8 mouse cellular contexts compared by ENCODE assay signal in the genomic region with DNA sequence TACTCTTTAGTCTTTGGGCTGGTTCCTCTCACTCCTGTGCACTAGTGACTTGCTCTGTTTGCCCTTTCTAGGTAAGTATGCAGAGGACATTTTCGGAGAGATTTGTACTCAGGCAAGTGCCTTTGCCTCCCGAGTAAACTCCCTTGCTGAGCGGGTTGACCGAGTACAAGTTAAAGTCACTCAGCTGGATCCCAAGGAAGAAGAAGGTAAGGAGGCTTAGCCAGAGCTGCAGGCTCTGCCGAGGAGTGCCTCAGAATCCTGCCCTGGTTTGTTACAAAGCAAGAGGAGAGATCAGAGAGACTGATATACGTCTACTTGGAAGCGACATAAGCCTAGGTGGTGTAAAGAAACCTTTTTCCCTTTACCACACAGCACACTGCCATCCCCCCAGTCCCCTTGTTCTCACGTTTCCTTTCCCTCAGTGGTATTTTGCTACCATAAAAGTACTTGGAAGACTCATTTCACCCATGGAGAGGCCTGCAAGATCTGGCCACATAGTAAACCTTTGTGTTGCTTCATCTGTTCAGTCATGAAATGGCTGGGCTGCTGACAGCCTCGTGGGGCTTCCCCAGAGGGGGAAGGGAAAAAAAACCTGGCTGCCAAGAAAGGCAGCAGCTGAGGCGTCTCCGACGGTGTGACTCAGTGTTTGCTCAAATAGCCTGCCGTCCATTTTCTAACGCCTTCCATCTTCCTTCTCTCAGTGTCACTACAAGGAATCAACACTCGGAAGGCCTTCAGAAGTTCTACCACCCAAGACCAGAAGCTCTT. TPM values are rescaled to one million over a fixed set of nuclear protein-coding genes. Genes with fewer than 3 reads are reported as not detected.
A peak's percentile ranks its signal among the peaks of the same experiment; 100 is the strongest.
DNase-seq lines count a peak whose midpoint lies in the region; ATAC-seq and TF ChIP-seq lines count a peak whose summit lies in the region.

No protein-coding gene starts in this region.

- 44% methylated on average over 15 of the region's 15 CpGs for WGBS in forebrain, postnatal 0 days
- WGBS in hindbrain, embryonic 11.5 days, result 56% methylated on average over 15 of the region's 15 CpGs
- 67% methylated on average over 15 of the region's 15 CpGs for WGBS in liver, embryonic 15.5 days (ENCODE audit: insufficient replicate concordance)

- H3K4me3 ChIP-seq in E14TG2a.4 (replicated peaks; ENCODE audit: low read length), result 0 out of 2 replicates have a peak overlapping the region, but pooled peaks have one; percentile 21
- H3K4me3 ChIP-seq in forebrain, postnatal 0 days (ENCODE audit: low read depth, low read length), result no peak overlapping the region
- H3K4me3 ChIP-seq in hindbrain, embryonic 11.5 days (ENCODE audit: low read depth, low read length), result no peak overlapping the region
- H3K4me3 ChIP-seq in liver, embryonic 15.5 days (replicated peaks), result no peak overlapping the region

- no peaks in the 10 kb centered on the region for H3K9me3 ChIP-seq in E14TG2a.4 (ENCODE audit: low read length)
- no peaks in the 10 kb centered on the region for H3K9me3 ChIP-seq in forebrain, postnatal 0 days (ENCODE audit: low read length)
- H3K9me3 ChIP-seq in hindbrain, embryonic 11.5 days (ENCODE audit: control insufficient read depth, low read length), result no peaks in the 10 kb centered on the region
- H3K9me3 ChIP-seq in liver, embryonic 15.5 days (replicated peaks), result no peaks in the 10 kb centered on the region

- no peak for ATAC-seq in forebrain, postnatal 0 days
- no peak for ATAC-seq in hindbrain, embryonic 11.5 days (ENCODE audit: low FRiP score)
- ATAC-seq in liver, embryonic 15.5 days (ENCODE audit: insufficient read depth), result no peak; the same call in 1 of the 2 replicates

- DNase-seq in adrenal gland, postnatal 14 days, result peak; percentile 76
- DNase-seq in adrenal gland, adult 8-10 months, result no peak
- DNase-seq in forebrain, postnatal 0 days, result peak; percentile 59
- DNase-seq in hindbrain, embryonic 11.5 days (ENCODE audit: low spot score), result no peak
- peak; percentile 51 for DNase-seq in splenic B cell, adult 2 months (ENCODE audit: low read depth, low spot score)
- DNase-seq in layer of hippocampus, postnatal 36 days, result no peak

- peak overlapping the region; percentile 55 for H3K27ac ChIP-seq in forebrain, postnatal 0 days (ENCODE audit: low read depth, low read length)
- 0 out of 2 replicates have a peak overlapping the region, but pooled peaks have one; percentile 9 for H3K27ac ChIP-seq in hindbrain, embryonic 11.5 days (ENCODE audit: low read depth, low read length)
- peak overlapping the region; percentile 56 for H3K27ac ChIP-seq in liver, embryonic 15.5 days (replicated peaks)

- no peaks in the 10 kb centered on the region for H3K27me3 ChIP-seq in E14TG2a.4 (ENCODE audit: insufficient read depth, low read length)
- no peaks in the 10 kb centered on the region for H3K27me3 ChIP-seq in forebrain, postnatal 0 days (ENCODE audit: insufficient read depth, low read length)
- no peaks in the 10 kb centered on the region for H3K27me3 ChIP-seq in hindbrain, embryonic 11.5 days (ENCODE audit: control insufficient read depth, insufficient read depth, low read length)
- no peaks in the 10 kb centered on the region for H3K27me3 ChIP-seq in liver, embryonic 15.5 days
- H3K27me3 ChIP-seq in splenic B cell, adult 2 months (ENCODE audit: control insufficient read depth, insufficient read depth, low read length, poor library complexity, severe bottlenecking), result no peaks in the 10 kb centered on the region

- H3K4me2 ChIP-seq in forebrain, postnatal 0 days (ENCODE audit: low read depth), result no peak overlapping the region
- H3K4me2 ChIP-seq in hindbrain, embryonic 11.5 days (replicated peaks; ENCODE audit: low read depth, low read length), result no peak overlapping the region
- 0 out of 2 replicates have a peak overlapping the region, but pooled peaks have one; percentile 4 for H3K4me2 ChIP-seq in liver, embryonic 15.5 days

- peaks cover 90% of the 10 kb centered on the region for H3K4me1 ChIP-seq in E14TG2a.4 (replicated peaks; ENCODE audit: low read depth, low read length)
- no peaks in the 10 kb centered on the region for H3K4me1 ChIP-seq in forebrain, postnatal 0 days (ENCODE audit: insufficient read depth)
- no peaks in the 10 kb centered on the region for H3K4me1 ChIP-seq in hindbrain, embryonic 11.5 days (replicated peaks; ENCODE audit: control insufficient read depth, insufficient read depth, low read length)
- peaks cover 25% of the 10 kb centered on the region for H3K4me1 ChIP-seq in liver, embryonic 15.5 days (replicated peaks)

- H3K36me3 ChIP-seq in E14TG2a.4 (ENCODE audit: insufficient read depth, low read length), result peaks cover 90% of the 10 kb centered on the region
- H3K36me3 ChIP-seq in forebrain, postnatal 0 days (ENCODE audit: insufficient read depth), result peaks cover 28% of the 10 kb centered on the region
- H3K36me3 ChIP-seq in hindbrain, embryonic 11.5 days (ENCODE audit: control insufficient read depth, insufficient read depth, low read length), result no peaks in the 10 kb centered on the region
- H3K36me3 ChIP-seq in liver, embryonic 15.5 days (replicated peaks), result peaks cover 82% of the 10 kb centered on the region
- peaks cover 27% of the 10 kb centered on the region for H3K36me3 ChIP-seq in splenic B cell, adult 2 months (ENCODE audit: control insufficient read depth, insufficient read depth, low read length, poor library complexity, severe bottlenecking)

- TF ChIP-seq CTCF in E14TG2a.4 (conservative IDR thresholded peaks at IDR 0.05; ENCODE audit: low read length), result no peak
- no peak for TF ChIP-seq CTCF in forebrain, postnatal 0 days (IDR thresholded peaks at IDR 0.05; ENCODE audit: low read depth)

- 0 out of 2 replicates have a peak overlapping the region, but pooled peaks have one; percentile 10 for H3K9ac ChIP-seq in forebrain, postnatal 0 days
- no peak overlapping the region for H3K9ac ChIP-seq in hindbrain, embryonic 11.5 days (ENCODE audit: low read depth, low read length)
- H3K9ac ChIP-seq in liver, embryonic 15.5 days, result no peak overlapping the region

RNA-seq across cellular contexts. Expression of gene Cd164l2, which starts 26.8 kb away (rescaled TPM):
- 2.4 and 5.0 TPM in 2 replicates for total RNA-seq in adrenal gland, postnatal 14 days (2021)
- 1 to 10 TPM in 2 of 4 experiments, under 1 TPM in 2; 0.86 to 1.8 (median 1.4) TPM for total RNA-seq in adrenal gland, adult 8-10 months (2022)
- total RNA-seq in forebrain, postnatal 0 days (2014; rRNA removed), result 2.8 and 4.6 TPM in 2 replicates
- 4.2 and 6.1 TPM in 2 replicates for polyA plus RNA-seq in forebrain, postnatal 0 days (2015; fragmentation: Nextera tagmentation; extraction: Ambion mirVana)
- polyA plus RNA-seq in hindbrain, embryonic 11.5 days (2014; fragmentation: Nextera tagmentation; extraction: Ambion mirVana), result 0.91 and 0.93 TPM in 2 replicates
- polyA plus RNA-seq in liver, embryonic 15.5 days (2015; fragmentation: Nextera tagmentation; extraction: Ambion mirVana), result not detected in 2 replicates
- total RNA-seq in layer of hippocampus, postnatal 36 days (2021), result 1 to 10 TPM; 3.7 to 5.8 TPM

RNA-seq across cellular contexts. Expression of gene Gpr3, which starts 27.3 kb away (rescaled TPM):
- total RNA-seq in adrenal gland, postnatal 14 days (2021), result 0.19 TPM in 2 replicates
- total RNA-seq in adrenal gland, adult 8-10 months (2022), result under 1 TPM in 1 of 4 experiments, not detected in 3; 0.66 TPM
- 1.1 and 2.2 TPM in 2 replicates for total RNA-seq in forebrain, postnatal 0 days (2014; rRNA removed)
- polyA plus RNA-seq in forebrain, postnatal 0 days (2015; fragmentation: Nextera tagmentation; extraction: Ambion mirVana), result 2.6 and 2.7 TPM in 2 replicates
- 0.19 and 0.50 TPM in 2 replicates for polyA plus RNA-seq in hindbrain, embryonic 11.5 days (2014; fragmentation: Nextera tagmentation; extraction: Ambion mirVana)
- not detected in 2 replicates for polyA plus RNA-seq in liver, embryonic 15.5 days (2015; fragmentation: Nextera tagmentation; extraction: Ambion mirVana)
- total RNA-seq in layer of hippocampus, postnatal 36 days (2021), result 1 to 10 TPM; 6.8 to 7.3 TPM

RNA-seq across cellular contexts. Expression of gene Wasf2, which starts 54.8 kb away (rescaled TPM):
- total RNA-seq in adrenal gland, postnatal 14 days (2021), result 117 and 150 TPM in 2 replicates
- 100 to 1,000 TPM; 105 to 158 (median 133) TPM for total RNA-seq in adrenal gland, adult 8-10 months (2022)
- total RNA-seq in forebrain, postnatal 0 days (2014; rRNA removed), result 8.1 and 11.3 TPM in 2 replicates
- polyA plus RNA-seq in forebrain, postnatal 0 days (2015; fragmentation: Nextera tagmentation; extraction: Ambion mirVana), result 15.7 and 24.1 TPM in 2 replicates
- polyA plus RNA-seq in hindbrain, embryonic 11.5 days (2014; fragmentation: Nextera tagmentation; extraction: Ambion mirVana), result 34.6 and 58.4 TPM in 2 replicates
- polyA plus RNA-seq in liver, embryonic 15.5 days (2015; fragmentation: Nextera tagmentation; extraction: Ambion mirVana), result 44.0 and 52.0 TPM in 2 replicates
- total RNA-seq in layer of hippocampus, postnatal 36 days (2021), result 10 to 100 TPM; 28.7 to 32.8 TPM

RNA-seq across cellular contexts. Expression of gene Map3k6, which starts 55.5 kb away (rescaled TPM):
- 35.3 and 61.4 TPM in 2 replicates for total RNA-seq in adrenal gland, postnatal 14 days (2021)
- total RNA-seq in adrenal gland, adult 8-10 months (2022), result 10 to 100 TPM; 17.3 to 27.7 (median 19.2) TPM
- 4.7 and 7.2 TPM in 2 replicates for total RNA-seq in forebrain, postnatal 0 days (2014; rRNA removed)
- 4.3 and 4.4 TPM in 2 replicates for polyA plus RNA-seq in forebrain, postnatal 0 days (2015; fragmentation: Nextera tagmentation; extraction: Ambion mirVana)
- polyA plus RNA-seq in hindbrain, embryonic 11.5 days (2014; fragmentation: Nextera tagmentation; extraction: Ambion mirVana), result 2.7 and 3.0 TPM in 2 replicates
- 2.0 and 2.9 TPM in 2 replicates for polyA plus RNA-seq in liver, embryonic 15.5 days (2015; fragmentation: Nextera tagmentation; extraction: Ambion mirVana)
- total RNA-seq in layer of hippocampus, postnatal 36 days (2021), result 1 to 10 TPM; 3.9 to 5.9 TPM

Comparison
In these comparisons a context has a peak if more than half of its experiments do, and no peak if none do; other contexts are left out.
1. DNase-seq: peak in adrenal gland, postnatal 14 days (single experiment), forebrain, postnatal 0 days (single experiment) and splenic B cell, adult 2 months (single experiment); none in adrenal gland, adult 8-10 months (single experiment), hindbrain, embryonic 11.5 days (single experiment) and layer of hippocampus, postnatal 36 days (0 of 2).
2. Peak in every context shown above with its lines, with median percentiles within 50 percentile points of each other: H3K27ac ChIP-seq.